Mouse (Mus musculus) G1E (cell line): ENCODE measurements around the gene Fzd10. TPM values are rescaled to one million over a fixed set of nuclear protein-coding genes. Genes with fewer than 3 reads are reported as not detected.

ENCODE experiments used
- ATAC-seq: 2 replicates; pipeline ENCODE4 v1.8.0; 2016; ENCODE audit warnings: mild to moderate bottlenecking; ENCODE audit not compliant: insufficient number of reproducible peaks, poor library complexity, low FRiP score, severe bottlenecking; ENCODE audit errors: extremely low read depth
- DNase-seq: peaks from one replicate; pipeline ENCODE4 v3.0.0; 2012; ENCODE audit warnings: low spot score
- H3K27me3 ChIP-seq: 2 replicates; pipeline ENCODE4 v1.6.1; 2012; ENCODE audit warnings: mild to moderate bottlenecking, low read length, inconsistent platforms; ENCODE audit not compliant: insufficient read depth
- H3K36me3 ChIP-seq: replicated peaks from 2 replicates; pipeline ENCODE3; 2012; ENCODE audit warnings: mild to moderate bottlenecking, inconsistent platforms
- H3K4me1 ChIP-seq: 2 replicates; pipeline ENCODE4 v1.6.1; 2012; ENCODE audit warnings: low read depth, low read length, inconsistent platforms, mixed read lengths; ENCODE audit not compliant: insufficient read depth
- H3K4me3 ChIP-seq: 2 replicates; pipeline ENCODE4 v1.5.1; 2012; ENCODE audit warnings: low read depth, mild to moderate bottlenecking, inconsistent platforms, low read length, moderate library complexity, mixed read lengths
- H3K9me3 ChIP-seq: replicated peaks from 2 replicates; pipeline ENCODE4 v1.6.1; 2012; ENCODE audit warnings: inconsistent platforms
- CTCF ChIP-seq: IDR thresholded peaks from 2 replicates; pipeline ENCODE4 v1.5.1; 2012; ENCODE audit warnings: low read depth, low read length, inconsistent platforms, mixed read lengths
- GATA1 ChIP-seq: IDR thresholded peaks from 2 replicates; pipeline ENCODE4 v1.6.1; 2012; ENCODE audit warnings: borderline replicate concordance, low read length, inconsistent platforms, mixed read lengths
- GATA2 ChIP-seq: IDR thresholded peaks from 2 replicates; pipeline ENCODE4 v1.6.1; 2012; ENCODE audit warnings: low read depth, low read length, inconsistent platforms, borderline replicate concordance
- POLR2AphosphoS5 ChIP-seq: IDR thresholded peaks from 2 replicates; pipeline ENCODE4 v1.6.1; 2012; ENCODE audit warnings: low read depth, low read length, inconsistent platforms; ENCODE audit not compliant: insufficient replicate concordance
- TAL1 ChIP-seq: conservative IDR thresholded peaks from 2 replicates; pipeline ENCODE4 v1.6.1; 2012; ENCODE audit warnings: low read depth, low read length, inconsistent platforms, mixed read lengths
- polyA plus RNA-seq: library from polyadenylated mRNA; stranded (reverse); fragments of >175 nt; gene quantifications from 2 replicates; pipeline ENCODE4 v1.2.3, GENCODE M21; 2012
- total RNA-seq, 2 experiments: library from RNA; stranded (forward) in 1 of 2; stranded (reverse) in 1 of 2; fragments of 200-1000 nt in 1 of 2; fragments of >200 nt in 1 of 2; fragmentation: Nextera tagmentation in 1 of 2; gene quantifications; 2 replicates each; pipeline ENCODE4 v1.2.3; 2014 to 2017

The Fzd10 gene
- total and polyA plus RNA-seq, 3 experiments, result 0.11 TPM; not detected in 2

- no peak for ATAC-seq
- Histone ChIP-seq H3K27me3 (no peaks in the 10 kb centered on the region), H3K4me3 (no peak overlapping the region), H3K9me3 (peaks cover 97% of the 10 kb centered on the region), H3K36me3 (no peaks in the 10 kb centered on the region), H3K4me1 (no peaks in the 10 kb centered on the region)
- no peak for DNase-seq
- TF ChIP-seq GATA2 (no peak), GATA1 (no peak), TAL1 (no peak), POLR2AphosphoS5 (no peak), CTCF (no peak)
These were observed 42.4 kb downstream of the Fzd10 start for GRCm38 (mm10) chr5:128643065-128643464.

- no peaks in the 10 kb centered on the region for H3K4me1 ChIP-seq
- ATAC-seq (no peak), DNase-seq (no peak)
- TF ChIP-seq TAL1 (no peak), GATA1 (no peak), GATA2 (no peak), POLR2AphosphoS5 (no peak), CTCF (no peak)
- no peak overlapping the region for H3K4me3 ChIP-seq
- peaks cover 87% of the 10 kb centered on the region for H3K9me3 ChIP-seq
- H3K27me3 ChIP-seq, result no peaks in the 10 kb centered on the region
- no peaks in the 10 kb centered on the region for H3K36me3 ChIP-seq
These were observed 45.1 kb downstream of the Fzd10 start for GRCm38 (mm10) chr5:128645720-128646119.

- Histone ChIP-seq H3K27me3 (no peaks in the 10 kb centered on the region), H3K4me1 (no peaks in the 10 kb centered on the region), H3K36me3 (no peaks in the 10 kb centered on the region), H3K9me3 (peaks cover 87% of the 10 kb centered on the region), H3K4me3 (no peak overlapping the region)
- ATAC-seq, result no peak
- DNase-seq, result no peak
- TF ChIP-seq GATA2, result no peak
- TF ChIP-seq GATA1, result no peak
- TF ChIP-seq TAL1, result no peak
- TF ChIP-seq POLR2AphosphoS5, result no peak
- no peak for TF ChIP-seq CTCF
These were observed 45.6 kb downstream of the Fzd10 start for GRCm38 (mm10) chr5:128646286-128646685.

- no peak for DNase-seq
- no peaks in the 10 kb centered on the region for H3K27me3 ChIP-seq
- no peaks in the 10 kb centered on the region for H3K4me1 ChIP-seq
- peaks cover 87% of the 10 kb centered on the region for H3K9me3 ChIP-seq
- no peak for ATAC-seq
- TF ChIP-seq TAL1, result no peak
- no peak for TF ChIP-seq GATA2
- no peak for TF ChIP-seq GATA1
- no peak for TF ChIP-seq POLR2AphosphoS5
- TF ChIP-seq CTCF, result no peak
- H3K36me3 ChIP-seq, result no peaks in the 10 kb centered on the region
- H3K4me3 ChIP-seq, result no peak overlapping the region
These were observed 46.6 kb downstream of the Fzd10 start for GRCm38 (mm10) chr5:128647221-128647730.

- DNase-seq (no peak), ATAC-seq (no peak)
- Histone ChIP-seq H3K9me3 (peaks cover 84% of the 10 kb centered on the region), H3K4me3 (no peak overlapping the region), H3K36me3 (no peaks in the 10 kb centered on the region), H3K4me1 (no peaks in the 10 kb centered on the region), H3K27me3 (no peaks in the 10 kb centered on the region)
- TF ChIP-seq CTCF (no peak), TAL1 (no peak), GATA2 (no peak), POLR2AphosphoS5 (no peak), GATA1 (no peak)
These were observed 48.8 kb downstream of the Fzd10 start for GRCm38 (mm10) chr5:128649336-128649897.

Other genes with a start within 250 kb of the Fzd10 start
- gene Tmem132d, start 167.8 kb upstream of the Fzd10 start, total RNA-seq (2014; fragmentation: Nextera tagmentation), result not detected in 2 replicates
- under 0.01 and 0.11 TPM in 2 replicates for gene Tmem132d, start 167.8 kb upstream of the Fzd10 start, total RNA-seq (2017)
- not detected in 2 replicates for gene Tmem132d, start 167.8 kb upstream of the Fzd10 start, polyA plus RNA-seq
- not detected in 2 replicates for gene Piwil1, start 101.7 kb downstream of the Fzd10 start, total RNA-seq (2014; fragmentation: Nextera tagmentation)
- 0.05 TPM in 1 of 2 replicates, not detected in the other for gene Piwil1, start 101.7 kb downstream of the Fzd10 start, total RNA-seq (2017)
- gene Piwil1, start 101.7 kb downstream of the Fzd10 start, polyA plus RNA-seq, result not detected in 2 replicates